Mouse (Mus musculus): Measurements from ENCODE around the gene Actl10. TPM values are rescaled to one million over a fixed set of nuclear protein-coding genes. Genes with fewer than 3 reads are reported as not detected.
A peak's percentile ranks its signal among the peaks of the same experiment; 100 is the strongest.

The Actl10 gene
- polyA plus RNA-seq, 1 experiment from 2014 or later: not detected

DNA sequence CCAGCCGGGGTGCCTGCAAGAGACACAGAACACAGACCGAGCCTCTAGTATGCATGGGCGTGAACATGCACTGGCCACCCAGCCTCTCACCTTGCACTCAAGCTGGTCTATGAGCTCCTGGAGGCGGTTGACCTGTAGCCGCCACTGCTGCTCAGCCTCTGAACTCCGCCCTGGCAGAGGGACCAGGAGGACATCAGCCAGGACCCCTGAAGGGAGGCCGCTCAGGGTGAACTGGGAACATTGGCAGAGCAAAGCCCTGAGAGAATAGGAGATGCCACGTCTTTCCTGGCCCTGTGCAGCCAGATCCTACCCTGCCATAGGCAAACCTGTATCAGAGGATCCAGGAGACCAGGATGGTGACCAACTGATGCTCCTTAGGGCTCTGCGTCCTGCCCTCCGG is 4.9 kb upstream of the Actl10 start, which contains the start of gene 1700003F12Rik:
Gene 1700003F12Rik (plus strand): TSS at position 375 of the 400 bp plus-strand sequence.
- ATAC-seq (ENCODE audit: low FRiP score): no peak
- H3K36me3 ChIP-seq (ENCODE audit: control insufficient read depth, insufficient read depth, low read length): no peaks in the 10 kb centered on the region
- no peak within 1 kb of the TSS for H3K4me3 ChIP-seq (ENCODE audit: low read depth, low read length)
- no peaks in the 10 kb centered on the region for H3K9me3 ChIP-seq (ENCODE audit: control insufficient read depth, low read length)
- no peak for DNase-seq (ENCODE audit: low spot score, missing footprints)
- H3K9ac ChIP-seq (ENCODE audit: low read length): no peak within 1 kb of the TSS
- H3K27me3 ChIP-seq (ENCODE audit: control insufficient read depth, insufficient read depth, low read length): peaks cover 16% of the 10 kb centered on the region
- no peak within 1 kb of the TSS for H3K27ac ChIP-seq (ENCODE audit: low read depth, low read length)
- H3K4me2 ChIP-seq: no peak within 1 kb of the TSS
- peaks cover 10% of the 10 kb centered on the region for H3K4me1 ChIP-seq (ENCODE audit: control insufficient read depth, insufficient read depth, low read length)
- 91% methylated on average over 10 of the region's 10 CpGs for WGBS

DNA sequence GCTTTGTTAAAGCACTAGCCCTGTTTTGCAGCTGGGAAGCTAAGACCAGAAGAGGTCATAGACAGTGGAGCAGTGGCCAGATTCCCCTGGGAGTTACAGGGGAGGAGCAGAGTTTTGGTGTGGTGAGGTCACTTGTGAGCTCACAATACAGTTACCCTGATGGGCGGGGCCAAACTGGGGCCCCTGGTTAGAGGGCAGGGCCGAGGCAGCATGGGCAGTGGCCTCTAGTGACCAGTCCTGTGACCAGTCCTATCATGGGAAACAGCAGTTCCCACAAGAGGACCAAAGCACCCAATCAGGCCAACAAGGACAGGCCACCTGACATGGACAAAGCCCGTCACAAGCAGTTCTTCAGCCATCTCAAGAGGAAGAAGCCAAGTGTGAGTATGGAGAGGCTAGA is 2.9 kb upstream of the Actl10 start:
- Histone ChIP-seq H3K4me2 (no peak overlapping the region), H3K4me1 (ENCODE audit: control insufficient read depth, insufficient read depth, low read length) (peaks cover 15% of the 10 kb centered on the region), H3K27me3 (ENCODE audit: control insufficient read depth, insufficient read depth, low read length) (peaks cover 20% of the 10 kb centered on the region), H3K27ac (ENCODE audit: low read depth, low read length) (no peak overlapping the region), H3K4me3 (ENCODE audit: low read depth, low read length) (no peak overlapping the region), H3K36me3 (ENCODE audit: control insufficient read depth, insufficient read depth, low read length) (peaks cover 3% of the 10 kb centered on the region; the same call in 1 of the 2 replicates), H3K9me3 (ENCODE audit: control insufficient read depth, low read length) (no peaks in the 10 kb centered on the region), H3K9ac (ENCODE audit: low read length) (no peak overlapping the region)
- DNase-seq (ENCODE audit: low spot score, missing footprints): no peak
- WGBS: 40% methylated on average over 3 of the region's 3 CpGs
- peak; percentile 8; the same call in 1 of the 2 replicates for ATAC-seq (ENCODE audit: low FRiP score)

GRCm38 (mm10) chr2:154549127-154549885 is 2.3 kb upstream of the Actl10 start:
- Histone ChIP-seq H3K27me3 (ENCODE audit: control insufficient read depth, insufficient read depth, low read length) (peaks cover 20% of the 10 kb centered on the region), H3K9me3 (ENCODE audit: control insufficient read depth, low read length) (no peaks in the 10 kb centered on the region), H3K27ac (ENCODE audit: low read depth, low read length) (no peak overlapping the region), H3K36me3 (ENCODE audit: control insufficient read depth, insufficient read depth, low read length) (peaks cover 3% of the 10 kb centered on the region; the same call in 1 of the 2 replicates), H3K9ac (ENCODE audit: low read length) (peak overlapping the region; percentile 57), H3K4me3 (ENCODE audit: low read depth, low read length) (peak overlapping the region; percentile 32), H3K4me1 (ENCODE audit: control insufficient read depth, insufficient read depth, low read length) (peaks cover 15% of the 10 kb centered on the region), H3K4me2 (peak overlapping the region; percentile 75)
- DNase-seq (ENCODE audit: low spot score, missing footprints) (peak; percentile 93), ATAC-seq (ENCODE audit: low FRiP score) (peak; percentile 86)
- 2% methylated on average over 48 of the region's 48 CpGs for WGBS

DNA sequence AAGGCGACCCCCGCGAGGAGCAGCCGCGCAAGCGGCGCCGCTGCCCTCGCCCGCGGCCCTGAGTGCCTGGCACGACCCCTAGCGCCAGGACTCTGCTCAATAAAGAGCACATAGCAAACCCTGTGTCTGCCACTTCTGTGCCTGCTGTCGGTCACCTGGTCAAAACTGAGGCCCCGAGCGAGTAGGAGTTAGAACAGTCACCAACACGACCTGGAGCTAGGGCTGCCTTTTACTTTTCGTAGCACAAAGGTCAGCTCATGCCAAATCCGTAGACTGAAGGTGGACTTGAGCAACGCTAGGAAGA is 1.7 kb upstream of the Actl10 start:
- Histone ChIP-seq H3K36me3 (ENCODE audit: control insufficient read depth, insufficient read depth, low read length) (peaks cover 3% of the 10 kb centered on the region; the same call in 1 of the 2 replicates), H3K4me1 (ENCODE audit: control insufficient read depth, insufficient read depth, low read length) (peaks cover 15% of the 10 kb centered on the region), H3K27ac (ENCODE audit: low read depth, low read length) (no peak overlapping the region), H3K4me3 (ENCODE audit: low read depth, low read length) (peak overlapping the region; percentile 32; the same call in 1 of the 2 replicates), H3K4me2 (peak overlapping the region; percentile 75), H3K9me3 (ENCODE audit: control insufficient read depth, low read length) (no peaks in the 10 kb centered on the region), H3K9ac (ENCODE audit: low read length) (no peak overlapping the region), H3K27me3 (ENCODE audit: control insufficient read depth, insufficient read depth, low read length) (peaks cover 20% of the 10 kb centered on the region)
- WGBS: 17% methylated on average over 20 of the region's 20 CpGs
- no peak for ATAC-seq (ENCODE audit: low FRiP score)
- DNase-seq (ENCODE audit: low spot score, missing footprints): no peak

GRCm38 (mm10) chr2:154550937-154551336 is 639 bp upstream of the Actl10 start:
- WGBS: 82% methylated on average over 2 of the region's 2 CpGs
- Histone ChIP-seq H3K9ac (ENCODE audit: low read length) (no peak overlapping the region), H3K36me3 (ENCODE audit: control insufficient read depth, insufficient read depth, low read length) (peaks cover 3% of the 10 kb centered on the region; the same call in 1 of the 2 replicates), H3K27ac (ENCODE audit: low read depth, low read length) (no peak overlapping the region), H3K4me2 (no peak overlapping the region), H3K4me1 (ENCODE audit: control insufficient read depth, insufficient read depth, low read length) (peaks cover 15% of the 10 kb centered on the region), H3K27me3 (ENCODE audit: control insufficient read depth, insufficient read depth, low read length) (peaks cover 20% of the 10 kb centered on the region), H3K4me3 (ENCODE audit: low read depth, low read length) (no peak overlapping the region), H3K9me3 (ENCODE audit: control insufficient read depth, low read length) (no peaks in the 10 kb centered on the region)
- DNase-seq (ENCODE audit: low spot score, missing footprints) (no peak), ATAC-seq (ENCODE audit: low FRiP score) (no peak)

DNA sequence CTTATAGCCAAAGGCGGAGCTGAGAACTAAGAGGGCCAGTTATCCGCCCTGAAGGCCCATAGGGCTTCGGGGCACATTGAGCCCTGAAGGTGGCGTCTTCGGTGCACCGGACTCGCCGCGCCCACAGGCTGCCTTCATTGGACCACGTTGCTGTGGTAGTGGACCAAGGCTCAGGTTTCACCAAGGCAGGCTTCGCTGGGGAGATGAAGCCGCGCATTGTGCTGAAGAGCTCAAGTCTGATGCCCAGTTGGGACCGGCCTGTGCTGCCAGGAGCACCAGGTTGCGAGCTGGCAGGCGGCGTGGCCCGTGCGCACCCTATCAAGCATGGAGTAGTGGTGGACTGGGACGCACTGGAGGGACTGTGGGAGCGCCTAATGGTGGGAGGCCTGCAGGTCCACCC is 351 bp downstream of the Actl10 start:
- H3K27ac ChIP-seq (ENCODE audit: low read depth, low read length): no peak overlapping the region
- peaks cover 15% of the 10 kb centered on the region for H3K4me1 ChIP-seq (ENCODE audit: control insufficient read depth, insufficient read depth, low read length)
- H3K9me3 ChIP-seq (ENCODE audit: control insufficient read depth, low read length): no peaks in the 10 kb centered on the region
- WGBS: 32% methylated on average over 21 of the region's 21 CpGs
- H3K9ac ChIP-seq (ENCODE audit: low read length): 0 out of 2 replicates have a peak overlapping the region, but pooled peaks have one; percentile 14
- peaks cover 20% of the 10 kb centered on the region for H3K27me3 ChIP-seq (ENCODE audit: control insufficient read depth, insufficient read depth, low read length)
- ATAC-seq (ENCODE audit: low FRiP score): 0 out of 2 replicates have a peak, but pooled peaks have one; percentile 2
- H3K4me2 ChIP-seq: peak overlapping the region; percentile 22; the same call in 1 of the 2 replicates
- no peak overlapping the region for H3K4me3 ChIP-seq (ENCODE audit: low read depth, low read length)
- H3K36me3 ChIP-seq (ENCODE audit: control insufficient read depth, insufficient read depth, low read length): peaks cover 3% of the 10 kb centered on the region; the same call in 1 of the 2 replicates
- no peak for DNase-seq (ENCODE audit: low spot score, missing footprints)

DNA sequence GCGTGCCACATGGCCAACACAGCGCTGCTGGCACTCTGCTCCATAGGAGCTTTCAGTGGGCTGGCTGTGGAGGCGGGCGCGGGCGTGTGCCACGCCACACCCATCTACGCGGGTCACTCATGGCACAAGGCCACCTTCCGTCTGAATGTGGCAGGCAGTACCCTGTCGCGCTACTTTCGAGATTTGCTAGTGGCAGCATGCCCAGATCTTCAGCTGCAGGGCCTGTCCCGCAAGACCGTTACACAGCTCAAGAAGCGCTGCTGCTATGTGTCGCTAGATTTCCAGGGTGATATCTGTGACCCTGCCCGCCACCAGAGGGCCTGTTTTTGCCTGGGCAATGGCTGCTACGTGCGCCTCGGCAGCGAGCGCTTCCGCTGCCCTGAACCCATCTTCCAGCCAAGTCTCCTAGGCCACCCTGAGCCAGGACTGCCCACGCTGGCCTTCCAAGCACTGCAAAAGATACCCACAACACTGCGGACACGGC is 890 bp downstream of the Actl10 start:
- peaks cover 20% of the 10 kb centered on the region for H3K27me3 ChIP-seq (ENCODE audit: control insufficient read depth, insufficient read depth, low read length)
- 31% methylated on average over 27 of the region's 27 CpGs for WGBS
- peaks cover 16% of the 10 kb centered on the region for H3K4me1 ChIP-seq (ENCODE audit: control insufficient read depth, insufficient read depth, low read length)
- H3K4me3 ChIP-seq (ENCODE audit: low read depth, low read length): no peak overlapping the region
- no peaks in the 10 kb centered on the region for H3K9me3 ChIP-seq (ENCODE audit: control insufficient read depth, low read length)
- DNase-seq (ENCODE audit: low spot score, missing footprints): peak; percentile 89
- peak; percentile 14; the same call in 1 of the 2 replicates for ATAC-seq (ENCODE audit: low FRiP score)
- H3K9ac ChIP-seq (ENCODE audit: low read length): 0 out of 2 replicates have a peak overlapping the region, but pooled peaks have one; percentile 14
- no peak overlapping the region for H3K27ac ChIP-seq (ENCODE audit: low read depth, low read length)
- peaks cover 3% of the 10 kb centered on the region; the same call in 1 of the 2 replicates for H3K36me3 ChIP-seq (ENCODE audit: control insufficient read depth, insufficient read depth, low read length)
- peak overlapping the region; percentile 22; the same call in 1 of the 2 replicates for H3K4me2 ChIP-seq

DNA sequence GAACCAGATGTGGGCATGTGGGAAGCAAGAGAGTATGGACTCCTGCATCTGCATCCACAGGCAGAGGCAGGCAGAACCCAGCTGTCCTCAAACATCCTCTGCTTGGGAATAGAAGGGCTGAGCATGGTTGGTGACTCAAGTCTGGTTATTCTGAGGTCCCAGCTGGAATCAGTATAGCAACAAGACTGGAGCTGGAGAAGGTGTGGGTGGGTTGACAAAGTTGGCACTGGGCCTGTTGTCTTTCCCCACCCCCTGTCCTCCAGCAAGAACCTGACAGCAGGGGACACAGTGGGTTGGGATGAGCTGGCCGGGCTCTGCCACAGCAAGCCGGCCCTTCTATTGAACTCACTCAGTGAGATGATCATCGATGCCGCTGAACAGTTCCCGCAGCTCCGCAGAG is 3.7 kb downstream of the Actl10 start:
- H3K9me3 ChIP-seq (ENCODE audit: control insufficient read depth, low read length): no peaks in the 10 kb centered on the region
- no peak overlapping the region for H3K9ac ChIP-seq (ENCODE audit: low read length)
- H3K4me2 ChIP-seq: no peak overlapping the region
- WGBS: 83% methylated on average over 6 of the region's 6 CpGs
- DNase-seq (ENCODE audit: low spot score, missing footprints): no peak
- peaks cover 17% of the 10 kb centered on the region for H3K27me3 ChIP-seq (ENCODE audit: control insufficient read depth, insufficient read depth, low read length)
- H3K27ac ChIP-seq (ENCODE audit: low read depth, low read length): no peak overlapping the region
- peaks cover 18% of the 10 kb centered on the region for H3K4me1 ChIP-seq (ENCODE audit: control insufficient read depth, insufficient read depth, low read length)
- H3K36me3 ChIP-seq (ENCODE audit: control insufficient read depth, insufficient read depth, low read length): peaks cover 3% of the 10 kb centered on the region; the same call in 1 of the 2 replicates
- H3K4me3 ChIP-seq (ENCODE audit: low read depth, low read length): no peak overlapping the region
- no peak for ATAC-seq (ENCODE audit: low FRiP score)

DNA sequence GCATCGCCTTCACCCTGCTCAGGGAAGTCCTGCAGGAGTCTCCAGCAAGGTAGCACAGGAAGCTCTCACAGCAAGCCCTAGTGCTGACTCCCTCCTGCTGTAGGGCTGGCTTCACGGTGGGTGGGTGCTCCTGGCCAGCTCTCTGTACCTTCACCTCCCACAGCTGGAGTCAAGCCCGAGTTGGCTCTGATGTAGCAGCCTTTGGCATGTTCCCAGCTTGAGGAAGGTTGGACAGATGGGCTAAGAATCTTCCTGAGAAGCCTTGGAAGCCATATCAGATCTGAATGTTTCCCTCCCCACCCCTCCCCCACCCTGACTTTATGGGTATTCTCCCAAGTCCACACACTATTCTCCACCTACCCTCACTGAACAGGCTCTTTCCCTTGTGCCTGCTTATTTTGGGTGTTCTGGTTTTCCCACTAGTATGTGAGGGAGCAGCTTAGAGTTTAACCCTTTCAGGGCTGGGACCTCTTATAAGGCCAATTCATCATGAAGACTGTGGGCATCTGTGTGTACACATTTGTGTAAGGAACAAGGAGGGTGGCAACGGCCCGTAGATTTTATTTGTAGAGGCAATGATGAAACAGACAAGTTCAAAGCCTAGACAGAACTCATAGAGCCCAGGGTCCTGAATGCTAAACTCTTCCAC is 5.7 kb downstream of the Actl10 start:
- Histone ChIP-seq H3K27ac (ENCODE audit: low read depth, low read length) (no peak overlapping the region), H3K9me3 (ENCODE audit: control insufficient read depth, low read length) (no peaks in the 10 kb centered on the region), H3K4me1 (ENCODE audit: control insufficient read depth, insufficient read depth, low read length) (peaks cover 14% of the 10 kb centered on the region), H3K36me3 (ENCODE audit: control insufficient read depth, insufficient read depth, low read length) (peaks cover 10% of the 10 kb centered on the region), H3K4me2 (no peak overlapping the region), H3K27me3 (ENCODE audit: control insufficient read depth, insufficient read depth, low read length) (no peaks in the 10 kb centered on the region; the same call in 1 of the 2 replicates), H3K4me3 (ENCODE audit: low read depth, low read length) (no peak overlapping the region), H3K9ac (ENCODE audit: low read length) (no peak overlapping the region)
- WGBS: 57% methylated on average over 5 of the region's 5 CpGs
- ATAC-seq (ENCODE audit: low FRiP score): no peak
- no peak for DNase-seq (ENCODE audit: low spot score, missing footprints)
